ENCODE assay signal across 8 mouse cellular contexts in genomic region chr2:32154334-32154997, GRCm38 (mm10). TPM values are rescaled to one million over a fixed set of nuclear protein-coding genes. Genes with fewer than 3 reads are reported as not detected.
DNase-seq lines count a peak whose midpoint lies in the region; ATAC-seq lines count a peak whose summit lies in the region.

No protein-coding gene starts in this region.

- no peaks in the 10 kb centered on the region for H3K27me3 ChIP-seq in heart, embryonic 14.5 days (ENCODE audit: control insufficient read depth, insufficient read depth, low read length)
- no peaks in the 10 kb centered on the region for H3K27me3 ChIP-seq in hindbrain, embryonic 15.5 days
- no peaks in the 10 kb centered on the region for H3K27me3 ChIP-seq in midbrain, embryonic 11.5 days (ENCODE audit: control insufficient read depth, insufficient read depth, low read length)

- H3K4me2 ChIP-seq in heart, embryonic 14.5 days (ENCODE audit: low read length), result peak overlapping the region; percentile 87
- peak overlapping the region; percentile 82 for H3K4me2 ChIP-seq in hindbrain, embryonic 15.5 days
- peak overlapping the region; percentile 99 for H3K4me2 ChIP-seq in midbrain, embryonic 11.5 days

- DNase-seq in heart, postnatal 4 days, result no peak
- DNase-seq in midbrain, embryonic 11.5 days (ENCODE audit: low spot score, missing footprints), result peak; percentile 84
- no peak for DNase-seq in embryo, embryonic 10.5 days (ENCODE audit: low spot score)
- no peak for DNase-seq in frontal cortex, postnatal 10 days (ENCODE audit: low spot score in 2 of 2)
- no peak for DNase-seq in layer of hippocampus, adult 8-10 months (ENCODE audit: low spot score in 2 of 2)

- H3K27ac ChIP-seq in heart, embryonic 14.5 days (replicated peaks in 1 of 2; ENCODE audit: control insufficient read depth in 1 of 2, insufficient read depth in 1 of 2, low read depth in 2 of 2, low read length in 2 of 2), result peak overlapping the region; percentile 37 to 98; a peak in 3 of 4 replicates
- H3K27ac ChIP-seq in brown adipose tissue, adult 24 weeks (replicated peaks; ENCODE audit: low read depth, low read length), result peak overlapping the region; percentile 51
- peak overlapping the region; percentile 99 for H3K27ac ChIP-seq in hindbrain, embryonic 15.5 days (replicated peaks)
- no peak overlapping the region; the same call in 1 of the 2 replicates for H3K27ac ChIP-seq in midbrain, embryonic 11.5 days (ENCODE audit: low read depth, low read length)

- WGBS in heart, embryonic 14.5 days, result 27% methylated on average over 9 of the region's 9 CpGs
- 23% methylated on average over 9 of the region's 9 CpGs for whole genome bisulfite sequencing in hindbrain, embryonic 15.5 days
- WGBS in midbrain, embryonic 11.5 days, result 23% methylated on average over 9 of the region's 9 CpGs

- peak overlapping the region; percentile 99 for H3K9ac ChIP-seq in heart, embryonic 14.5 days (ENCODE audit: low read length)
- H3K9ac ChIP-seq in hindbrain, embryonic 15.5 days, result peak overlapping the region; percentile 95
- H3K9ac ChIP-seq in midbrain, embryonic 11.5 days (ENCODE audit: low read length), result peak overlapping the region; percentile 37; the same call in 1 of the 2 replicates

- peaks cover 55 to 78% of the 10 kb centered on the region in 2 experiments for H3K4me1 ChIP-seq in heart, embryonic 14.5 days (ENCODE audit: control insufficient read depth in 2 of 2, insufficient read depth in 2 of 2, low read length in 2 of 2)
- H3K4me1 ChIP-seq in brown adipose tissue, adult 24 weeks (ENCODE audit: control insufficient read depth, insufficient read depth, insufficient read length, low read length), result peaks cover 39% of the 10 kb centered on the region
- peaks cover 80% of the 10 kb centered on the region for H3K4me1 ChIP-seq in hindbrain, embryonic 15.5 days (replicated peaks)
- H3K4me1 ChIP-seq in midbrain, embryonic 11.5 days (ENCODE audit: control insufficient read depth, insufficient read depth, low read length), result peaks cover 61% of the 10 kb centered on the region

- ATAC-seq in heart, embryonic 14.5 days (ENCODE audit: insufficient number of reproducible peaks, insufficient read depth, low FRiP score, low read depth), result no peak
- no peak for ATAC-seq in hindbrain, embryonic 15.5 days (ENCODE audit: low FRiP score, low read depth)
- no peak for ATAC-seq in midbrain, embryonic 11.5 days (ENCODE audit: low FRiP score)

- peak overlapping the region in 1 of 2 experiments; percentile 80; a peak in 1 of 4 replicates for H3K4me3 ChIP-seq in heart, embryonic 14.5 days (ENCODE audit: control insufficient read depth in 1 of 2, insufficient read depth in 1 of 2, low read depth in 1 of 2, low read length in 2 of 2)
- peak overlapping the region; percentile 23 for H3K4me3 ChIP-seq in brown adipose tissue, adult 24 weeks (ENCODE audit: insufficient read depth, low read depth, low read length)
- peak overlapping the region; percentile 86 for H3K4me3 ChIP-seq in hindbrain, embryonic 15.5 days
- H3K4me3 ChIP-seq in midbrain, embryonic 11.5 days (ENCODE audit: low read depth, low read length), result peak overlapping the region; percentile 93; the same call in 1 of the 2 replicates

- no peaks in the 10 kb centered on the region for H3K36me3 ChIP-seq in heart, embryonic 14.5 days (ENCODE audit: control insufficient read depth, insufficient read depth, low read length)
- no peaks in the 10 kb centered on the region for H3K36me3 ChIP-seq in hindbrain, embryonic 15.5 days
- H3K36me3 ChIP-seq in midbrain, embryonic 11.5 days (ENCODE audit: control insufficient read depth, insufficient read depth, low read length), result no peaks in the 10 kb centered on the region

- H3K9me3 ChIP-seq in heart, embryonic 14.5 days (ENCODE audit: control insufficient read depth, low read length), result no peaks in the 10 kb centered on the region
- no peaks in the 10 kb centered on the region for H3K9me3 ChIP-seq in hindbrain, embryonic 15.5 days
- H3K9me3 ChIP-seq in midbrain, embryonic 11.5 days (ENCODE audit: control insufficient read depth, low read length), result no peaks in the 10 kb centered on the region

RNA-seq across cellular contexts. Expression of gene Prrc2b, which starts 3.6 kb away (rescaled TPM):
- polyA plus RNA-seq in heart, embryonic 14.5 days (2014; fragmentation: Nextera tagmentation; extraction: Ambion mirVana), result 35.8 and 41.8 TPM in 2 replicates
- 100 to 1,000 TPM; 138 to 145 TPM for total RNA-seq in heart, postnatal 4 days (2021)
- 14.6 and 15.1 TPM in 2 replicates for polyA plus RNA-seq in brown adipose tissue, adult 24 weeks (2012; ENCODE audit: insufficient read depth, insufficient read length, missing spikeins)
- polyA plus RNA-seq in hindbrain, embryonic 15.5 days (2015; fragmentation: Nextera tagmentation; extraction: Ambion mirVana), result 79.7 and 81.1 TPM in 2 replicates
- polyA plus RNA-seq in midbrain, embryonic 11.5 days (2014; fragmentation: Nextera tagmentation; extraction: Ambion mirVana), result 52.6 and 64.1 TPM in 2 replicates
- 100 to 1,000 TPM; 266 to 288 (median 278) TPM for total RNA-seq in layer of hippocampus, adult 8-10 months (2022)

RNA-seq across cellular contexts. Expression of gene Plpp7, which starts 59.1 kb away (rescaled TPM):
- 13.3 and 13.6 TPM in 2 replicates for polyA plus RNA-seq in heart, embryonic 14.5 days (2014; fragmentation: Nextera tagmentation; extraction: Ambion mirVana)
- total RNA-seq in heart, postnatal 4 days (2021), result 10 to 100 TPM; 15.7 to 20.5 TPM
- 4.1 and 4.6 TPM in 2 replicates for polyA plus RNA-seq in brown adipose tissue, adult 24 weeks (2012; ENCODE audit: insufficient read depth, insufficient read length, missing spikeins)
- polyA plus RNA-seq in hindbrain, embryonic 15.5 days (2015; fragmentation: Nextera tagmentation; extraction: Ambion mirVana), result 27.5 and 29.5 TPM in 2 replicates
- polyA plus RNA-seq in midbrain, embryonic 11.5 days (2014; fragmentation: Nextera tagmentation; extraction: Ambion mirVana), result 5.9 and 7.3 TPM in 2 replicates
- 10 to 100 TPM; 21.2 to 24.0 (median 23.4) TPM for total RNA-seq in layer of hippocampus, adult 8-10 months (2022)

Comparison
In these comparisons a context has a peak if more than half of its experiments do, and no peak if none do; other contexts are left out.
1. H3K9ac ChIP-seq: peak in every context shown above with its lines; median percentile 99 in heart, embryonic 14.5 days; 95 in hindbrain, embryonic 15.5 days; 37 in midbrain, embryonic 11.5 days.